Mouse (Mus musculus) lung, postnatal 0 days (tissue): ENCODE measurements around the gene Trnau1ap. TPM values are rescaled to one million over a fixed set of nuclear protein-coding genes. Genes with fewer than 3 reads are reported as not detected.
"Not testable (repeated sequence)": the region's sequence is repeated elsewhere in the genome, so short reads cannot be mapped to it uniquely, and the experiment has no call there.

ENCODE experiments used
- ATAC-seq: fragments of 200-750 bp; cut with Nextera tagmentation; 2 replicates; pipeline ENCODE4 v1.8.0; 2017; ENCODE audit warnings: moderate library complexity
- DNase-seq: peaks from one replicate; pipeline ENCODE4 v3.0.0-alpha.2; 2016; ENCODE audit warnings: low spot score
- H3K27ac ChIP-seq: fragments of 300-500 bp; sonication (generic); 2 replicates; pipeline ENCODE4 v1.5.1; 2014; ENCODE audit warnings: antibody characterized with exemption, mild to moderate bottlenecking, low read length, mixed read lengths
- H3K27me3 ChIP-seq: fragments of 300-500 bp; sonication (generic); replicated peaks from 2 replicates; pipeline ENCODE4 v1.6.1; 2014; ENCODE audit warnings: low read length, mixed read lengths; ENCODE audit not compliant: insufficient read depth
- H3K36me3 ChIP-seq: fragments of 300-500 bp; sonication (generic); 2 replicates; pipeline ENCODE4 v1.6.1; 2014; ENCODE audit warnings: low read length, mixed read lengths; ENCODE audit not compliant: insufficient read depth
- H3K4me1 ChIP-seq: fragments of 300-500 bp; sonication (generic); 2 replicates; pipeline ENCODE4 v1.6.1; 2014; ENCODE audit warnings: antibody characterized with exemption, low read depth, low read length, mixed read lengths; ENCODE audit not compliant: insufficient read depth
- H3K4me2 ChIP-seq: fragments of 300-500 bp; sonication (generic); replicated peaks from 2 replicates; pipeline ENCODE4 v1.6.1; 2014; ENCODE audit warnings: low read depth, mild to moderate bottlenecking, low read length, moderate library complexity, mixed read lengths
- H3K4me3 ChIP-seq: fragments of 300-500 bp; sonication (generic); 2 replicates; pipeline ENCODE4 v1.5.1; 2014; ENCODE audit warnings: low read depth, low read length
- H3K9ac ChIP-seq: fragments of 300-500 bp; sonication (generic); replicated peaks from 2 replicates; pipeline ENCODE4 v1.6.1; 2014; ENCODE audit warnings: low read depth, mild to moderate bottlenecking
- H3K9me3 ChIP-seq: fragments of 300-500 bp; sonication (generic); 2 replicates; pipeline ENCODE4 v1.6.1; 2016; ENCODE audit warnings: low read length, mixed read lengths
- CTCF ChIP-seq: IDR thresholded peaks from 2 replicates; pipeline ENCODE4 v1.5.1; 2016; ENCODE audit warnings: antibody characterized with exemption, mild to moderate bottlenecking
- EP300 ChIP-seq: IDR thresholded peaks from 2 replicates; pipeline ENCODE4 v1.6.1; 2016; ENCODE audit warnings: antibody characterized with exemption, mild to moderate bottlenecking, control low read depth
- WGBS: fragments of 180-500 bp; shearing (Covaris S2); extraction: QIAGEN DNeasy Blood & Tissue Kit; methylation state at CpG from one replicate; pipeline ENCODE4 v1.1.7; 2014; 5-methylcytosine and 5-hydroxymethylcytosine counted together
- polyA plus RNA-seq: library from polyadenylated mRNA; unstranded; fragments of >200 nt; fragmentation: Nextera tagmentation; extraction: Ambion mirVana; gene quantifications from 2 replicates; pipeline ENCODE4 v1.2.1, GENCODE M21; 2015

The Trnau1ap gene
- polyA plus RNA-seq, 1 experiment from 2014 or later: 52.9 TPM

DNA sequence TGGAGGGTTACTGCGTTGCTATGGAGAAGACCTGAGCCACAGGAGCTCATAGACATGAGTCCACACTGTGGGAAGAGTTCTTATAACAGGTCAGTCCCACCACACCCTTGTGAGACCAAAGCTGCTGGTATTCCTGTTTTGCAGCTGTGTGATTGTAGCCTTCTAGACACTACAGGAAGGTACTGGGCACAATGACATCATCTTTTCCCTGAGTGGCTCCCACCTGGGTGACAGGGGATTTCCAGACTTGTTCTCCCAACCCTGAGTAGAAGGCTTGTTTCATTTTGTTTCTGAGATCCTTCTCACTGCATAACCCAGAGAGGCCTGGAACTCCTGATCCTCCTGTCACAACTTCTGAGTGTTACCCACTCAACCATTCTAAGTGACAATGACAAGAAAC is 29.5 kb downstream of the Trnau1ap start:
- DNase-seq: no peak
- no peak for ATAC-seq
- Histone ChIP-seq H3K27ac (no peak overlapping the region), H3K9ac (no peak overlapping the region), H3K27me3 (no peaks in the 10 kb centered on the region), H3K9me3 (no peaks in the 10 kb centered on the region), H3K4me1 (no peaks in the 10 kb centered on the region), H3K36me3 (no peaks in the 10 kb centered on the region), H3K4me3 (no peak overlapping the region), H3K4me2 (no peak overlapping the region)
- 71% methylated on average over 1 of the region's 1 CpGs for WGBS
- TF ChIP-seq EP300: no peak
- TF ChIP-seq CTCF: no peak

- Histone ChIP-seq H3K4me2 (no peak overlapping the region), H3K36me3 (0 out of 2 replicates have a peak, but pooled peaks cover 8% of the 10 kb centered on the region), H3K4me1 (no peaks in the 10 kb centered on the region), H3K9me3 (no peaks in the 10 kb centered on the region), H3K27ac (no peak overlapping the region), H3K9ac (no peak overlapping the region), H3K4me3 (no peak overlapping the region), H3K27me3 (no peaks in the 10 kb centered on the region)
- ATAC-seq (no peak), DNase-seq (no peak)
- TF ChIP-seq EP300: no peak
- TF ChIP-seq CTCF: peak; percentile 42
- WGBS: 45% methylated on average over 8 of the region's 8 CpGs
Observed at GRCm38 (mm10) chr4:132295696-132296390, 33.5 kb downstream of the Trnau1ap start.

GRCm38 (mm10) chr4:132293682-132294240 is 35.6 kb downstream of the Trnau1ap start:
- Histone ChIP-seq H3K27me3 (no peaks in the 10 kb centered on the region), H3K4me2 (no peak overlapping the region), H3K36me3 (peaks cover 14% of the 10 kb centered on the region; the same call in 1 of the 2 replicates), H3K27ac (no peak overlapping the region), H3K4me3 (no peak overlapping the region), H3K9ac (no peak overlapping the region), H3K4me1 (no peaks in the 10 kb centered on the region), H3K9me3 (no peaks in the 10 kb centered on the region)
- DNase-seq (peak; percentile 17), ATAC-seq (peak; percentile 54)
- WGBS: 73% methylated on average over 7 of the region's 7 CpGs
- TF ChIP-seq CTCF (no peak), EP300 (no peak)

DNA sequence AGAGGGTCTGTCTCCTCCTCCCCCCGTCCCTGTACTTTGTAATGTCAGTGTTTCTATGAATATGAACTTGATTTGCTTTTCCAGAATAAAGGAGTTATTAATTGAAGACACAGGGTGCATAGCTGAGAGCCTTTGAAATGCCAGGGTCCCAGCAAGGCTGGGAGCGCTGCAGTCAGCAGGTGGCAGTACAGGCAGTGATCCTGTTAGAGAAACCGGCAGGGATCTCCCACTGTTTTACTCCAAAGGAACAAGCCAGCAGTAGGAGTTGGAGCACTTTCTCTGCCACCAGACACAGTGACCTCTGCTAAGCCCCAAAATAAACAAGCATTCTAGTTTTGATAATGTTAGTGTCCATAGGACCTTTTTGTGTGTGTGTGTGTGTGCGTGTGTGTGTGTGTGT is 36.4 kb downstream of the Trnau1ap start:
- no peak overlapping the region for H3K4me3 ChIP-seq
- H3K9me3 ChIP-seq: no peaks in the 10 kb centered on the region
- no peaks in the 10 kb centered on the region for H3K27me3 ChIP-seq
- H3K4me1 ChIP-seq: no peaks in the 10 kb centered on the region
- 43% methylated on average over 4 of the region's 4 CpGs for WGBS
- H3K27ac ChIP-seq: no peak overlapping the region
- TF ChIP-seq EP300: no peak
- TF ChIP-seq CTCF: peak; percentile 79
- no peak overlapping the region for H3K9ac ChIP-seq
- peaks cover 14% of the 10 kb centered on the region; the same call in 1 of the 2 replicates for H3K36me3 ChIP-seq
- DNase-seq: peak; percentile 73
- ATAC-seq: peak; percentile 58; the same call in 1 of the 2 replicates
- no peak overlapping the region for H3K4me2 ChIP-seq

DNA sequence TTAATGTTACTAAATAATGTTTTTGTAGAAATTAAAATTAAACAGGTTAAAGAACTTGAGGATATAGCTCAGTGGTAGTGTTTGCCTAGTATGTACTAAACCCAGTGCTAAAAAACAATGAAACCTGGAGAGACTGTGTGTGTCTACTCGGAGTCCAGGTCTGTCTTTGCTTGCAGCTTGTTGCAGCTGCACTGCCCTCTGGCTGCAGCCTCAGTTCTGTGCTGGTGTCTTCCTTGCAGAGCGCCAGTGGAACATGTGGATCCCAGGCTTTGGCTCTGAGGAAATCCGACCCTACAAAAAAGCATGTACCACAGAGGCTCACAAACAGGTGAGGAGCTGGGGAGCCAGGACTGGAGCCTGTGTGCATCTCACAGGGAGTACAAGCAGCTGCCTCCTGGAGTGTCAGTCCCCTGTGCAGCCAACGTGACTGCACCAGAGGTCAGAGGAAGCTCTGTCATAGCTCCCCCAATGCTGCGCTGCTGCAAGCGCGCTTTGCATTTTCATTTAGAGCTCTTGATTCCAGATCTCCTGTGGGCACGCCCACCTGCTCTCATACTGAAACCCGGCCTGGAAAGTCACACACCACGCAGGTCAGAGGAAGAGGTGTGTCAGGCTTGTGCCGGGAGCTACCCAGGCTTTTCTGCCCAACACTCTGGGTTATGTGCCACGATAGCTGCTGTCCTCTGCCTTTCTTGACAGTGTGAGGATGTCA is 37.6 kb downstream of the Trnau1ap start:
- ATAC-seq (no peak), DNase-seq (no peak)
- H3K4me2 ChIP-seq: no peak overlapping the region
- H3K36me3 ChIP-seq: peaks cover 14% of the 10 kb centered on the region; the same call in 1 of the 2 replicates
- no peak overlapping the region for H3K9ac ChIP-seq
- H3K4me3 ChIP-seq: no peak overlapping the region
- 82% methylated on average over 12 of the region's 12 CpGs for WGBS
- H3K4me1 ChIP-seq: no peaks in the 10 kb centered on the region
- no peak overlapping the region for H3K27ac ChIP-seq
- H3K27me3 ChIP-seq: no peaks in the 10 kb centered on the region
- TF ChIP-seq CTCF (peak; percentile 19), EP300 (no peak)
- no peaks in the 10 kb centered on the region for H3K9me3 ChIP-seq

DNA sequence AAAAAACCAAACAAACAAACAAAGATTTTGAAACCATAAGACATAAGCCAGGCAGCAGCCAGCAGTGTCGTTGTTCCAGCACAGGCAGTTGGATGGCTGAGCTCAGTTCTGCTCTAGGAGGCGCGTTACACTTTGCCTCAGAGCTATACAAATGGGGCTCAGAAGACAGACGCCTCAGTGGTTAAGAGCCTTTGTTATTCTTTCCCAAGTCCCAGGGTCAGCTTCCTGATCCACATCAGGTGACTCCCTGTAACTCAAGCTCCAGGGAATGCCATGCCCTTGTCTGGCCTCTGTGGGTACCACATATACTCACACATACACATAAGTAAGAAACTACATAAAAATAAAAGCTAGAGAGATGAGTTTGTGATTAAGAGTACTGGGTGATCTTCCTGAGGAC is 38.3 kb downstream of the Trnau1ap start:
- no peak overlapping the region for H3K9ac ChIP-seq
- H3K27me3 ChIP-seq: no peaks in the 10 kb centered on the region
- H3K4me2 ChIP-seq: no peak overlapping the region
- no peak overlapping the region for H3K4me3 ChIP-seq
- ATAC-seq: no peak
- peaks cover 19% of the 10 kb centered on the region; the same call in 1 of the 2 replicates for H3K36me3 ChIP-seq
- no peak for DNase-seq
- no peaks in the 10 kb centered on the region for H3K9me3 ChIP-seq
- no peak for TF ChIP-seq EP300
- no peak for TF ChIP-seq CTCF
- no peaks in the 10 kb centered on the region for H3K4me1 ChIP-seq
- WGBS: 98% methylated on average over 4 of the region's 4 CpGs
- no peak overlapping the region for H3K27ac ChIP-seq

- WGBS: 85% methylated on average over 3 of the region's 5 CpGs
Observed at GRCm38 (mm10) chr4:132288840-132289239, 40.5 kb downstream of the Trnau1ap start.

More at GRCm38 (mm10) chr4:132288840-132289239, 40.5 kb downstream of the Trnau1ap start:
- not testable (repeated sequence) for DNase-seq, H3K9me3 ChIP-seq, H3K27me3 ChIP-seq, ATAC-seq, H3K4me3 ChIP-seq, H3K9ac ChIP-seq, H3K4me1 ChIP-seq, H3K4me2 ChIP-seq, H3K27ac ChIP-seq
- H3K36me3 ChIP-seq: peaks cover 27% of the 10 kb centered on the region; the same call in 1 of the 2 replicates
